Mouse (Mus musculus) midbrain, postnatal 0 days (tissue): ENCODE data around the gene Abat. TPM values are rescaled to one million over a fixed set of nuclear protein-coding genes. Genes with fewer than 3 reads are reported as not detected.

ENCODE experiments used
- ATAC-seq: fragments of 200-750 bp; cut with Nextera tagmentation; 2 replicates; pipeline ENCODE4 v1.8.0; 2017; ENCODE audit warnings: moderate number of reproducible peaks, mild to moderate bottlenecking, moderate TSS enrichment, moderate library complexity; ENCODE audit not compliant: low FRiP score
- DNase-seq: peaks from one replicate; pipeline ENCODE4 v3.0.0-alpha.2; 2015; ENCODE audit warnings: low spot score
- H3K27ac ChIP-seq: fragments of 300-500 bp; sonication (generic); 2 replicates; pipeline ENCODE4 v1.5.1; 2014; ENCODE audit warnings: low read depth, mild to moderate bottlenecking, low read length, mixed read lengths
- H3K27me3 ChIP-seq: fragments of 300-500 bp; sonication (generic); 2 replicates; pipeline ENCODE4 v1.6.1; 2014; ENCODE audit warnings: low read length, control low read depth, mixed read lengths; ENCODE audit not compliant: insufficient read depth
- H3K36me3 ChIP-seq: fragments of 300-500 bp; sonication (generic); 2 replicates; pipeline ENCODE4 v1.6.1; 2014; ENCODE audit warnings: low read length, control low read depth, mixed read lengths; ENCODE audit not compliant: insufficient read depth
- H3K4me1 ChIP-seq: fragments of 300-500 bp; sonication (generic); 2 replicates; pipeline ENCODE4 v1.6.1; 2014; ENCODE audit warnings: mild to moderate bottlenecking, control low read depth, antibody characterized with exemption, low read length, mixed read lengths; ENCODE audit not compliant: insufficient read depth
- H3K4me2 ChIP-seq: fragments of 300-500 bp; sonication (generic); 2 replicates; pipeline ENCODE4 v1.6.1; 2014; ENCODE audit warnings: low read depth, mild to moderate bottlenecking, low read length, mixed read lengths; ENCODE audit not compliant: poor library complexity, severe bottlenecking
- H3K4me3 ChIP-seq: fragments of 300-500 bp; sonication (generic); 2 replicates; pipeline ENCODE4 v1.5.1; 2014; ENCODE audit warnings: low read depth, mild to moderate bottlenecking, low read length, moderate library complexity
- H3K9ac ChIP-seq: fragments of 300-500 bp; sonication (generic); replicated peaks from 2 replicates; pipeline ENCODE4 v1.6.1; 2014; ENCODE audit warnings: mild to moderate bottlenecking, low read length, moderate library complexity, mixed read lengths; ENCODE audit not compliant: poor library complexity, severe bottlenecking
- H3K9me3 ChIP-seq: fragments of 300-500 bp; sonication (generic); 2 replicates; pipeline ENCODE4 v1.6.1; 2016; ENCODE audit warnings: low read length, control low read depth
- CTCF ChIP-seq: IDR thresholded peaks from 2 replicates; pipeline ENCODE4 v1.5.1; 2016; ENCODE audit warnings: antibody characterized with exemption, mild to moderate bottlenecking
- WGBS: fragments of 180-500 bp; shearing (Covaris S2); extraction: QIAGEN DNeasy Blood & Tissue Kit; methylation state at CpG from one replicate; pipeline ENCODE4 v1.1.7; 2014; 5-methylcytosine and 5-hydroxymethylcytosine counted together
- polyA plus RNA-seq: library from polyadenylated mRNA; unstranded; fragments of >200 nt; fragmentation: Nextera tagmentation; extraction: Ambion mirVana; gene quantifications from 2 replicates; pipeline ENCODE4 v1.2.1, GENCODE M21; 2015
- total RNA-seq: library from RNA; depleted of rRNA; stranded (reverse); fragments of >200 nt; gene quantifications from 2 replicates; pipeline ENCODE4 v1.2.3, GENCODE M21; 2014; rRNA removed

The Abat gene
- total RNA-seq (117 and 137 TPM in 2 replicates), polyA plus RNA-seq (89.4 and 92.7 TPM in 2 replicates)

DNA sequence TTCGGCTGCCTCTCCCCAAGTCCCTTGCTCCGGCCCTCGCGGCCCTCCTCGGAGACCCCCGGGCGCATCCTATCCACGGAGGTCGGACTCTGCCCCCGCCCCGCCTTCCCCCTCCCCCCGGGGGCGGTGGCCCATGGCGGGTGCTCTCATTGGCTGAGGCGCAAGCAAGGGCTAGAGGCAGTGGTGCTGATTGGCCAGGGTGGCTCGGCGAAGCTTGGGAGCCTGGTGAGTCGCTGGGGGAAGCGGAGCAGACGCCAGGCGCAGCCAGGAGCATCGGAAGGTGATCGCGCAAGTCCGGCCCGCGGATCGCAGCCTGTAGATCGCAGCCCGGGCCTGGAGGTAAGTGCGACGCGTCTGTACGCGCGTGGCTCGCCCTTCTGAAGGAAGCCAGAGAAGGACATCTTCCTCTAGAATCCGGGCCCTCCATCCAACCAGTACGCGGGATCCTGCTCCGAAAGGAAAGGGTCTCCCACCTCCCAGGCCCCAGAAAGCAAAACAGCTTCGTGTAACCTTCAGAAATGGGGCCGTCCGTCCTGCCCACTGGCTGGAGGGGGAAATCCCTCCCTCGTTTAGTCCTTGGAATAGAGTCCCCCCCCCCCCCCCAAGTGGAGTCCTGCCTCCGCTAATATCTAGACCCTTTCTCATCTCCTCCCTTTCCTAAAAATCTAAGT, at the start of gene Abat:
Gene Abat (plus strand): TSS at position 194 of the 671 bp plus-strand sequence.
- Histone ChIP-seq H3K27me3 (no peaks in the 10 kb centered on the region), H3K4me3 (peak within 1 kb of the TSS; percentile 54), H3K36me3 (no peaks in the 10 kb centered on the region), H3K9me3 (no peaks in the 10 kb centered on the region), H3K9ac (peak within 1 kb of the TSS; percentile 63), H3K4me2 (peak within 1 kb of the TSS; percentile 74), H3K4me1 (peaks cover 14% of the 10 kb centered on the region), H3K27ac (peak within 1 kb of the TSS; percentile 60)
- WGBS = under 1% methylated on average over 39 of the region's 46 CpGs
- DNase-seq = peak; percentile 97
- peak; percentile 99 for ATAC-seq
- TF ChIP-seq CTCF = no peak

DNA sequence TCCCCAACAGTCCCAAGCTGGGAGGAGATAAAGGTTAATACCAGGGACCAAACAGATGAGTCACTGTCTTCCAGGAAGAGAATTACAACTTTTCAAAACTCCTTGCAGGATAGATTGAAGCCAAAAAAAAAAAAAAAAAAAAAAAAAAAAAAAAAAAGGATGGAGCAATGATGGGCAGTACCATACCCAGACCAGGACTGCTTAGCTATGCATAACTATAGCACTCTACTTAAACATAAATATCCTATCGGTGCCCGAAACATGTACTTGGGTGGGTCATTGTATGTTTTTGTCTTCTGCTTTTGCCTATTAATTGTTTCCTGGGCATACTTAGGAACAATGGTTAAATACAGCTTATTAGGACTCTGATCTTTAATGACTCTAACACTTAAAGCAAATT, 43.1 kb upstream of the Abat start:
- H3K4me3 ChIP-seq = peak overlapping the region; percentile 73
- TF ChIP-seq CTCF = no peak
- 0 out of 2 replicates have a peak, but pooled peaks cover 5% of the 10 kb centered on the region for H3K27me3 ChIP-seq
- no peaks in the 10 kb centered on the region for H3K36me3 ChIP-seq
- no peak overlapping the region for H3K27ac ChIP-seq
- peak overlapping the region; percentile 88 for H3K4me2 ChIP-seq
- peaks cover 5% of the 10 kb centered on the region; the same call in 1 of the 2 replicates for H3K4me1 ChIP-seq
- WGBS = 76% methylated on average over 2 of the region's 2 CpGs
- ATAC-seq = peak; percentile 62; the same call in 1 of the 2 replicates
- no peak for DNase-seq
- H3K9me3 ChIP-seq = no peaks in the 10 kb centered on the region
- H3K9ac ChIP-seq = no peak overlapping the region

DNA sequence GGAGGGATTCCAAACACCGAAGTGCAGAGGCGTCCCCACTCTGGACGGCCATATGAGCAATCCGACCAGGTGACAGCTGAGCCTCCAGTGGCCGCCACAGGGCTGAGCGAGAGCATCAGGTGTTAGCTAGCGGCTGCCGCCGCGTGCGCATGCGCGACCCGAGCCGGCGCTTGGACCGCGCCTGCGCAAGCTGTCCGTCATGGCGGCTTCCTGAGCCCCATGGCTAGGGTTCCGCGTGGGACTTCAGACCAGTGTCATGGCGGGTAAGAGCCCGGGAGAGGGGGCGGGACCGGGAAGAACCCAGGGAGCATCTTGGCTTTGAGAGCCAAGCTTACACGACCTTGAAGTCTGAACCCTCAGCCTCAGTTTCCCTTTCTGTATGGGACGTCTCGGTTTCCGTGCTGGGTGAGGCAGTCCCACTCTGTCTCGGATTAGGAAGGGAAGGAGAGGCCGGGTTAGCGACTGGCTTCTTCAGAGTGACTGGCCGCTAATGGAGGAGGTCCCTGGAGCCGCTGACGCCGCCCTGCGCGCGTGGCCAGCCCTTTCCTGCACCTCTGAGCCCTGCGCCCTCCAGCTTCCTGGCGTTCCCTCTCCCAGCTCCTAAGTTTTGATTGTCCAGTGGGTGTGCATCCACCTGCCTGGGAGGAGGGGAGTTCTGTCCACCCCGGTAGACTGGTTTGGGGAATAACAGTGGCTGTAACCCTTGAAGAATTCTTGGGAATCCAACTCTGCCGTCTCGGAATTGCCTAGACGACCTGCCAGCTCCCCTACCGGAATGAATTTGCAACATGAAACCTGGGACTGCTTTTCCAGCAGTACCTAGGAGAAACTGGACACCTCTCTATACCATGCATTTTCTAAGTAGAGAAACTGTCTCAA, 42.4 kb upstream of the Abat start, which contains the start of gene Mettl22:
Gene Mettl22 (plus strand): TSS at position 186 of the 879 bp plus-strand sequence.
- Histone ChIP-seq H3K27ac (peak within 1 kb of the TSS; percentile 83), H3K36me3 (no peaks in the 10 kb centered on the region), H3K4me1 (peaks cover 5% of the 10 kb centered on the region; the same call in 1 of the 2 replicates), H3K9ac (peak within 1 kb of the TSS; percentile 69), H3K4me2 (peak within 1 kb of the TSS; percentile 88), H3K27me3 (0 out of 2 replicates have a peak, but pooled peaks cover 5% of the 10 kb centered on the region), H3K9me3 (no peaks in the 10 kb centered on the region), H3K4me3 (peak within 1 kb of the TSS; percentile 73)
- TF ChIP-seq CTCF = peak; percentile 53
- ATAC-seq (peak; percentile 97), DNase-seq (peak; percentile 96)
- WGBS = under 1% methylated on average over 48 of the region's 48 CpGs

DNA sequence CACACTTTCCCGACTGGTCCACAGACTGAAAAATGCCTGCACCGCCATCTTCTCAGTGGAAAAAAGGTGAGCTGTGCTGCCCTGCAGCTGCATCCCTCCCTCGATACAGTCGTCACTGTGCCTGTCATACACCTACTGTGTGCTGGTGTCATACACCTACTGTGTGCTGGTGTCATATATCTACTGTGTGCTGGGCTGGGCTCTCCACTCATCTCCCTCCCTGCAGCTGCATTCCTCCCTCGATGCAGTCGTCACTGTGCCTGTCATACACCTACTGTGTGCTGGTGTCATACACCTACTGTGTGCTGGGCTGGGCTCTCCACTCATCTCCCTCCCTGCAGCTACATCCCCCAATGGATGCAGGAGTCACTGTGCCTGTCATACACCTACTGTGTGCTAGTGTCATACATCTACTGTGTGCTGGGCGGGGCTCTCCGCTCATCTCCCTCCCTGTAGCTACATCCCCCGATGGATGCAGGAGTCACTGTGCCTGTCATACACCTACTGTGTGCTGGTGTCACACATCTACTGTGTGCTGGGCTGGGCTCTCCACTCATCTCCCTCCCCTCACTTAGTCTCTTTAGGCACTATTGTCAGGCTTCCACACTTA, 25.7 kb upstream of the Abat start:
- Histone ChIP-seq H3K4me1 (no peaks in the 10 kb centered on the region), H3K9me3 (no peaks in the 10 kb centered on the region), H3K27me3 (no peaks in the 10 kb centered on the region), H3K27ac (no peak overlapping the region), H3K36me3 (peaks cover 36% of the 10 kb centered on the region), H3K9ac (no peak overlapping the region), H3K4me2 (no peak overlapping the region), H3K4me3 (no peak overlapping the region)
- TF ChIP-seq CTCF = no peak
- 96% methylated on average over 9 of the region's 9 CpGs for WGBS
- DNase-seq = no peak
- no peak for ATAC-seq

DNA sequence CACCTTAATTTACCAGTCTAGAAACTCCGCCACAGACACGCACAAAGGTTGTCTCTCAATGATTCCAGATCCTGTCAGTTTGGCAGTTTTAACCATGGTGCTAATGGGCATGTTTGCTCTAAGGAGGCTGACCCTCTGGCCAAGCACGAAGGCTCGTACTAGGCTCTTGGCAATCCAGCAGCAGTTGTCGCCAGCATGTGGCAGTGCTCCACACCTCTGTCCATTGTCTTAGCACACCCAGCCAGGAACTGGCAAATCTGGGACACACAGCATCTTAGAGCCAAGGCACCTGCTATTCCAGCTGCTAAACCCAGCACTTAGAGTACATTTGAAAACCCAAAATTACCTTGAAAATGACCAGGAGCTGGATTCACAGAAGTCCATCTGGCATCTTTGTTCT, 23.9 kb upstream of the Abat start:
- ATAC-seq = no peak
- H3K4me2 ChIP-seq = no peak overlapping the region
- no peak overlapping the region for H3K4me3 ChIP-seq
- H3K4me1 ChIP-seq = no peaks in the 10 kb centered on the region
- H3K9ac ChIP-seq = no peak overlapping the region
- no peak for TF ChIP-seq CTCF
- H3K27me3 ChIP-seq = no peaks in the 10 kb centered on the region
- H3K9me3 ChIP-seq = no peaks in the 10 kb centered on the region
- no peak overlapping the region for H3K27ac ChIP-seq
- WGBS = 67% methylated on average over 5 of the region's 5 CpGs
- peaks cover 32% of the 10 kb centered on the region for H3K36me3 ChIP-seq
- DNase-seq = peak; percentile 46
